Mouse (Mus musculus): ENCODE results near the gene Apoe.

Gene Apoe

DNA sequence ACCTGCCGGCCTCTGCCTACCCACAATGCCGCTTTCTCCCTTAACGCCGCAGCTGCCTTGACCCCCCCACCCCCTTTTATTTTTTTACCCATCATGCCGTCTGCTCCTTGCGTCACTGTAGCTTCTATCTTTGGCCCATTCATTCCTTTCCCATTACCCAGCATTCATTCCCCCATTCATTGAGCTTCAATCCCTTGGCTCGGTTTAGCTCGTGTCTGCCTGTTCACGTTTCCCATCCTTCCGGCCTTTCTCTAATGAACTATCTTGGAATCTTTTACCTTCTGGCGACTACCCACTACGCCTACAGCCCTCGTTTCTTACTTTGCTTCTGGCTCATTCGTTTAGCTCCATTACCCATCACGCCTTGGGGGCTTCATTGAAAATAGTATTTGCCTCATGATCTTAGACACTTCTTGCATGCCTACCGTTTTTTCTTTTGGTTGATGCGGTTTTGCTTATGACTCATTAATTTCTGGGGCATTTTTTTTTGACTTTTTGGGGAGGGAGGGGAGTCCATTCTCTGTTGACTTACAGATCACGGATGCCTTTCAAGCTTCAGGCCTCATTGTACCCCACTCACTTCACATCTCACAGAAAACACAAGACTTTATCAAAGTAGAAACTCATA lies 17.2 kb upstream of the Apoe start:
- no peak for DNase-seq (ENCODE audit: low read depth)

DNA sequence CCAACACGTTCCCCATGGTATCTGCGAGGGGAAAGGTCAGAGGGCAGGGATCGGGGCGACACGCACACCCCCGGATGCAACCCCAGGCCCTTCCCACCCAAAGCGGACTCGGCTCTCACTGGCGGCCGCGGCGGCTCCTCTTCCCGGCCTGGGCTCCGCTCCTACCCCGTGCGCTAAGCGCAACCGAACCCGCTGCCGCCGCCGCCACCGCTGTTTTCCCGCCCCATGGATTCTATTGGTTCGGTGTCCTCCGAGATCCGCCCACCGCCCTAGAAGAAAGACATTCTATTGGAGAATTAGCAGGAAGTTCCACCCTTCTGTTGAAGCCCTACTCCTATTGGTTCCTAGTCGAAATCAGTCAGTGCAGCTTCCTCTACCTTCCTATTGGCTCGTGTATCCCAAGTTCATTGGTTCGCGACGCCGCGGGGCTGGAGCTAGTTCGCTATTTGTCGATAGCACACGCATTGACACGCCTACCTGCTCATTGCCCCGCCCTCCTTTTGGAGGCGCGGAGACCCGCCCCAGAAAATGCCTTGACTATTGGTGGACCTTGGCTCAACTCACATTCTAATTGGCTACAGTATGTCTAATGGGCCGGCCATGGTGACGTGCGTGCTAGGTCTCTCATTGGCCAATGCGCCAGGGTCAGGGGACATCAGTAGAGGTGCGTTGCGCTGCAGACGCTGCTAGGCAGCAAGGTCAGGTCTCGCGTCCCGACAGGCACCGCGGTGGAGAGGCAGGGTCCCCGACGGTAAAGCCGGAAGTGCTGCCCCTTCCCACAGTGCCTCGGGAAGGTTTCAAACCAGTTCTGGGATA lies 16.5 kb upstream of the Apoe start, which contains the start of gene Tomm40:
TSS of gene Tomm40 (minus strand) at position 200 of the 816 bp plus-strand sequence.
- DNase-seq (ENCODE audit: low read depth), result peak; percentile 100

DNA sequence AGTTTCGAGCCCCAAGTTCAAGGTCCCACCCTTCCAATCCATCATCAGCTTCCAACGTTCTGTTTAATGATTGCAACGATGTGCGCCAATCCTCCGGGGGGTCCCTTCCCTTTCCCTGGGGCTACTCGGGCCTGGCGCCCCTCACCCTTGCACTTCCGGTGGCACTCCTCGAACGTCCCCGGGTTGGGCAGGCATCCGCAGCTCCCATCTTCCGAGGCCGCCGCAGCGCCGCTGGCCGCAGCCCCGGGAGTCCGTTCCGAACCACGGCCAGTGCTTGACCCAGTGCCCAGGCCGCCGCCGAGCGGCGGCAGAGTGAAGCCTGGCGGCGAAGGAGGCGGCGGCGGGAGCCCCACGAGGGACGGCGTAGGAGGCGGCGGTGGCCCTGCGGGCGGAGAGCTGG lies 15.8 kb upstream of the Apoe start:
- DNase-seq (ENCODE audit: low read depth), result no peak

DNA sequence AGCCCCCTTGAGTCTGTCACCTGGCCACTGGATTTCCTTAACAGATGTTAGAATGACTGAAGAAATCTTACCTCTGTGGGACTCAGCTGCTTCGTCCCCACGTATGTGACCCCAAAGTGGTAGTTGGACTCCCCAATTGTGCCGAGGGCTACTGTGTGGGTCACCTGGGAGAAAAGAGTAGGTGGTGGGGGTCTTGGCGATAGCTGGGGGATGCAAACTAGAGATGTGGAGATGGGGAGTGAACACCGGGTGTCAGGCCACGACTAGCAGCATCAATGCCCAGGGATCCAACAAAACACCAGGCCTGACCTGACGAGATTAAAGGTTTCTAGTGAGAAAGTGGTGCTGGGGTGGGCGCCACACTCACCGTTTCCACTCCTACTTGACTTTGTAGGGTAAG lies 14.6 kb upstream of the Apoe start:
- no peak for DNase-seq (ENCODE audit: low read depth)

DNA sequence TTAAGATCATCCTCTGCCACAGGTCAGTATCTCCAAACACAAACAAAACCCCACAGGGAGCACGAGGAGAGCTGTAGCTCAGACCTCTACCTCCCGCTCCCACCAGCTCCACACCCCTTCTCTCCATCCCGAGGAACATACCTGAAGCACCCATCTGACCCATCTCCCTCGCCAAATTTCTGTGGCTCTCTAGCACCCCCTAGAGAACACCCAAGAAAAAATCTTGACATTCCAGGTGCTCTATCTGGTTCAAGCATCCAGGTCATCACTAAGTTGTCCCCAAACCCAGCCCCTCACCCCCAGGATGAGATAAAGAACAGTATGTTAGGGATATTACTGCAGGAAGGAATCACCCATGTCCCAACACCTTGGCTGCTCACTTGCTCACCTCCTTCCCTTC lies 14.2 kb upstream of the Apoe start:
- DNase-seq (ENCODE audit: low read depth), result peak; percentile 65

DNA sequence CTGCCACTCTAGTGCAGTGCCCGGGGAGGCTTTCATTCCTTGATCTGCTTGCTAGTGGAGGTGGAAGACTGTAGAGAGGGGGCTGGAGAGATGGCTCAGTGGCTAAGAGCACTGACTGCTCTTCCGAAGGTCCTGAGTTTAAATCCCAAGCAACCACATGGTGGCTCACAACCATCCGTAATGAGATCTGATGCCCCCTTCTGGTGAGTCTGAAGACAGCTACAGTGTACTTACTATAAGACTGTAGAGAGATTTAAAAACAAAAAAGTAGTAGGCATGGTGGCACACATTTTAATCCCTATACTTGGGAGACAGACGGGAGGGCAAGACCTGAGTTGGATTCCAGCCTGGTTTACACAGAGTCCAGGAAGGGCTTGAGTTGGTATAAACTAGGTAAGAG lies 13.4 kb upstream of the Apoe start:
- no peak for DNase-seq (ENCODE audit: low read depth)

DNA sequence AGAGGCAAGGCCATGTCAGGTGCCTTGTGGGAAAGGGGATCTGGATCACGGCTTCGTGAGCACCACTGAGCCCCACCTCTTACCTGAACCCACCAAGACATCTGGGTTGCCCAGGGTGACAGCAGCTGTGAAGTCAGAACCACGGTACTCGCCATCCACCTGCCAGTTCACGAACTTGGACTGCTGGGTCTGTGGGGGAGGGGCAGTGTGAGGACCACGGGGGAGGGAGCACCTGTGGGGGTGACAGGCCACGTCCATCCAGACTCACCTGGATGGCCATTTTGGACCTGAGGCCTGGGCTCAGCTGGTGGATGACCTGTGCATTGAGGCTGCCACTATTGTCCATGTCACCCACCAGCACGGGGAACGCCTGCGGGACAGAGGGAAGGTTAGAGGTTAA lies 11.7 kb upstream of the Apoe start:
- DNase-seq (ENCODE audit: low read depth), result no peak

DNA sequence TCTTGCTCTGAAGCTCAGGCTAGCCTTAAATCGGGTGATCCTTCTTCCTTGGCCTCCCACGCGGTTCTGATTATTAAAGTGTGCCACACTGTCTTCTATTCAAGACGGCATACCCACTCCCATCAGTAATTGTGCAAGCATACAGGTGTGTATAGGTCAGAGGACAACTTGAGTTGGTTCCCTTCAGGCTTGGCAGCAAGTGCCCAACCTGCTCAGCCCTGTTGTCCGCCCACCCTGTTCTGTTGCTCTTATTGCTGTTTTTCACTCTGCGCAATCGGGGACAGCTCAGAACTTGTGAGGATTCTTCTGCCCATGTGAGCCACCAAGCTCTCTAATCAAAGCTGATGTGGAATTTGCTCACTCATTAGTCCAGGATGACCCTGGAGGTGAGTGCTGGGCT lies 6.3 kb upstream of the Apoe start:
- DNase-seq (ENCODE audit: low read depth), result no peak

DNA sequence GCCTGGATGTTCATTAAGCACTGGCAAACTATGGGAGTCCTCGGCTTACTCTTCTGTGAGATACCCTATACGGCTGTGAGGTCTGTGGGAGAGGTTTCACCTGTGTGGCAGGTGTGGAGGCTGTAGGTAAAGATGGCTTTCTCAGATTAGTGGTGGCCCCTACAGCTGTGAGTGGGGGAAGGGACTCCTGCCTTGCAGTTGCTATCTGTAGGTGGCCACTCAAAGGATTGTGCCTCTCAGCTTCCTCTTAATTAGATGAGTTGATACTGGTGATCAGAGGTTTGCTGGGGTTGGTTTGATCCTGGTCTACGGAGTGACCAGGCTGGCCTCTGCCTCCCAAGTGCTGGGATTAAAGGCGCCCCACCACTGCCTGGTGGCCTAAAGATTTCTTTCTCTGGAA lies 5.5 kb upstream of the Apoe start:
- no peak for DNase-seq (ENCODE audit: low read depth)

DNA sequence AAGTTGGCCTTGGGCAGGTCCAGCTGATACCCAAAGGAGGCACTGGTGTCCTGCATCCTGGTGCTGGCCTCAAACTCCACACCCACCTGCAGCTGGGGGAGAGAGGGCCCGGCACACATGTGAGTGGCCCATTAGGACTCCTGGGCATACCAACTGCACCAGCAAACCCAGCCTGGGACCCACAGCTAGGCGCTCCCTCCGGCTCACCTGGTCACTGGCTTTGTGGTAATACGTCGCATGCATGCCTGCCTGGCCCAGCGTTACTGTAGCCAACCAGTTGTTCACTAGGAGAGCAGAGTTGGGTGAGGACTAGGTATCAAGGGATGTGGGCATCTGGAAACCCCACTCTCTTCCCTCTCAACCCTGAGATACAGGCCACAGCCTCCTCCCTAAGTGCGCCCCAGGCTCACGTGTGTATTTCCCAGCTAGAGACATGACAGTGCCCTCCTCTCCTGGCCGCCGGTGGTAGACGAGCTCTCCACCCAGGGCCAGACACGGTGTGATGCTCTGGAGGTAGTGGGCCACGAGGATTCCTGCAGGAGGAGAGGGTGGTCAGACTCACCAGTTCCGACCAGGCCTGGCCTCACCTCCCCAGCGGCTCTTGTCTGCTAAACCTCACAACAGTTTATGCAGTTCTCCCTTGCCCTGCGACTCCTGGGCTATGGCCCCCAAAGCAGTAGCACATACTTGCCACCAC lies 4.0 kb upstream of the Apoe start:
- no peak for DNase-seq (ENCODE audit: low read depth)

DNA sequence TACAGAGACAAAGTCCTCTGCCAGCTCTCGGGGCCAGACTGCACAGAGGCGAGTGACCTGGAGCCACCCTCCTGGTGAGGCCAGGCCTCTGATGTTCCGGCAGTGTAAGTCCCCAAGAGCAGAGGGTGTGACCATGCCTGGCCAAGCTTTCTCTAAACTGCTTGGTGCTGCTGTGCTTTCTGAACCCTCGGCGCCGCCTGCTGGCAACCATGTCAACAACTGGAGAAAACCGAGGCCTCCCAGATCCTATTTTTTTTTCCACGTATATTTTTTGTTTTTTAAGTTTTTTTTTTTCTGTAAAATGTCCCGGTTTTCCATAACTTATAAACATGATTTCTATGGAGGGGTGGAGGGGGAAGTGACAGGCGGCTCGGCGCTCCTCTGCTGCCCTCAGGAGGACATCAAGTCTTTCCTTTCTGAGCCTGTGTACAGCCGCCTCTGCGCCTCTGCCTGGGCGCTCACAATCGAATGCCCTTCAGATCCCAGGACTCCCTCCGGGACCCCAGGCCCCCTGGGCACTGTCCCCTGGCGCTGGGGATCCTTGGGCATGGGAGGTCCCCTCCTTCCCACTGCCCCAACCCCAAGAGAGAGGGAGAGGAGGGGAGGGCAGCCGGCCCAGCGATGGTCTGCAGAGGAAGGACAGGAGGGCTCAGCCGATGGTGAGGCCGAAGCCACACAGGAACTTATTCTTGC lies 2.2 kb upstream of the Apoe start:
- peak; percentile 51 for DNase-seq (ENCODE audit: low read depth)

DNA sequence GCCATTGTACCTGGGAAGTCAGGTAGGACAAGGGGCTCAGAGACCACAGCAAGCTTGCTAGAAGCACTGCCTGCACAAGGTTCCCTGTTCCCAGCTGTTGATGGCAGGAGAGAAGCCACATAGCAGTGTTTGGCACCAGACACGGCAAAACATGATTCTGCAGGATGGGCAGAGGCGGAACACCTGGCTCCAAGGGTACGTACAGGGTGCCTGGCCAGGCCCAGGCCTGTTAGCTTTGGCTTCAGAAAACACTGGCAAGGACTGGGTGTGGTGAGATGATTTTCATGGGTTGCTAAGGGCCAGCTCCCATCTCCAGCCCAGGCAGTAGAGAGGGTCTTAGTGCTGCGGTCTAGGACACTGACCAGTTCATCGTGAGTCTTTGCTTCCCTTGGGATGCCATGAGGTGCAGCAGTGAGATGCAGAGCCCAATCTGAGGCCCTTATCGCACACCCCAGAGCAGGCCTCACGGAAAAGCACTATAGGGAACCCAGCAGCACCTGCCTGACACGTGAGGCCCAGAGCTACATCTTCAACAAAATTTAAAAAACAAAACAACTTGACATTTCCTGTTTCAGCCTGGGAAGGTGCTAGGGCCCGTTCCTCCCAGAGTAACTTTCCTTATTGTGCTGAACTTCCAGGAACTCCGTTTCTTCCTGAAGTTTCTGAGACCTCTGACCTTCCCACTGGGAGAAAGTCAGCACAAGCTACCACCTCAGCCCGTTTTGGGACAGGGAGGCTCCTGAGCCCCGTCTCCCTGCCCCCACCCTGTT lies 1.5 kb upstream of the Apoe start:
- DNase-seq (ENCODE audit: low read depth), result no peak

DNA sequence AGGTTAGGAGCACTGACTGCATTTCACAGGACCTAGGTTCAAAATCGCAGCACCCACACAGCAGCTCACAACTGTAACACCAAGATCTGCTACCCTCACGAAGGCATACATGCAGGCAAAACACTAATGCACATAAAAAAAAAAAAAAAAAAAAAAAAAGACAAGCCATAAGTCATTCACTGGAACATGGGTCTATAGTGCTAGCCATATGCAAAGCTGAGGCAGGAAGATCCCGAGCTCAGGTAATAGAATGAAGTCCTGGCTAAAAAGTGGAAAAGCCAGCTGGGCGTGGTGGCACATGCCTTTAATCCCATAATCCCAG lies 800 bp upstream of the Apoe start:
- DNase-seq (ENCODE audit: low read depth), result no peak

DNA sequence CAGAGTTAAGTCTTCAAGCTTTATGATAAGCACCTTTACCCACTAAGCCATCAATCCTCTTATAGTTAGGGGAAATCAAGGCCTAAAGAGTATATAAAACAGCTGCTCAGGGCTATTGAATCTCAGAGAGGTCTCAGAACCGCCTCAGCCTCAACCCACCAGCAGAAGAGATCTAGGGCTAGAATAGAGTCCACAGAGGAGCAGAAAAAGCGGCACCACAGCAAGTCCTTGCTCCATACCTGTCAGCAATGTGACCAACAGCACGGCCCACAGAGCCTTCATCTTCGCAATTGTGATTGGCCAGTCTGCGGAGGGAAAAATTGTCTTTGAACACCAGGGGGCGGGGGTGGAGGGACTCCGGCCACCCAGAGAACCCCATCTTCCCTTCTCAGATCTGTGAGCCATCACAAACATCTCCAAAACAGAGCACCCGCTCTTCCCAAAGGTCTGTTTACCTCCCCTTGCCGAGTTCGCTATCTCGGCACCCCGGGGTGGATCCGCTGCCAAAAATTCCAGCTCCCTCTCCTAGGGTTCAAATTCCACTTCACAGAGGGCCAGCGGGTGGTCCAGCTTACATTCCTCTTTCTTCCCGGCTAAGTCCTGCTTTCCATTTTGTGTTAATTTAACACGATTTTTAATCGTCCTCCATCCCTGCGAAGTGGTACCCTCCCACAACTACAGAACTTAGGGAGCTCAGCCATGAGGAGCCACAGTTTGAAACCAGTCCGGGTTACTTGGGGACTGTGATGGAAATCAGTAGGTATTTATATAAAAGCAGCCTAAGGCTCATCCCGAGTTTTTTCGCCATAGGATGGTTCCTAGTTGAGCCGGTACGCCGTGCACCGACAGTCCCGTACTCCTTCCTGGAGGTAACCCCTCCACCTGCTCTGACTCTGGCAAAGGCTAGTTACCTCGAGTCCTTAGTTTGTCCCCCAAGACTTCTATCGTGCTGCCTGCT lies 760 bp downstream of the Apoe start:
- no peak for DNase-seq (ENCODE audit: low read depth)

DNA sequence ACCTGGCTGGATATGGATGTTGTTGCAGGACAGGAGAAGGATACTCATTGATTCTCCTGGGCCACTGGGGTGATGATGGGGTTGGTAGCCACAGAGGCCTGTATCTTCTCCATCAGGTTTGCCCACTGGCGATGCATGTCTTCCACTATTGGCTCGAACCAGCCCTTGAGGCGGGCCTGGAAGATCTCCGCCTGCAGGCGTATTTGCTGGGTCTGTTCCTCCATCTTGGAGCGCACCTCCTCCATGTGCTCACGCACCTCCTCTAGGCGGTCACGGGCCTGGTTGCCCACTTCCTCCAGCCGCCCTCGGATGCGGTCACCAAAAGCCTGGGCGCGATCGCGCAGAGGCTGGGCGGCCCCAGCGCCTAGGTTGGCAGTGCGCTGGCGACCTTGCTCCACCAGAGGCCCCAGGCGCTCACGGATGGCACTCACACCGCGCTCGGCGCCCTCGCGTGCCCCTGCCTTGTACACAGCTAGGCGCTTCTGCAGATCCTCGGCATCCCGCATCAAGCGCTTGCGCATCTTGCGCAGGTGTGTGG lies 2.6 kb downstream of the Apoe start:
- DNase-seq (ENCODE audit: low read depth), result no peak

DNA sequence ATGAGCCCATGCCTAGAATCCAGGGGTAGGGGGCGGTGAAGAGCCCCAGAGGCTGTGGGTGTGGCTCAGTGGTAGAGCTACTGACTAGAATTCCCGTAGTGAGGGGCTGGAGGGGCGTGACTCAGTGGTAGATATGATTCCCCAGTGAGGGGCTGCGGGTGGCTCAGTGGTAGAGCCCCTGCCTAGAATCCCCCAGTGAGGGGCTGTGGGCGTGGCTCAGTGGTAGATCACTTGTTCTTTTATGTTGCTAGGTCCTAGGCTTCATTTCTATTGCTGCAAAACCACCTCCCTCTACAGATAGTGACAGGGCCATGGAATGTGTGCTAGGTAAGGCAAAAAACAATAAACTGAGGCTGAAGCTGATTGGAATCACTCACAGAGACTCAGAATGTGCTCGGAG lies 3.1 kb downstream of the Apoe start:
- no peak for DNase-seq (ENCODE audit: low read depth)

DNA sequence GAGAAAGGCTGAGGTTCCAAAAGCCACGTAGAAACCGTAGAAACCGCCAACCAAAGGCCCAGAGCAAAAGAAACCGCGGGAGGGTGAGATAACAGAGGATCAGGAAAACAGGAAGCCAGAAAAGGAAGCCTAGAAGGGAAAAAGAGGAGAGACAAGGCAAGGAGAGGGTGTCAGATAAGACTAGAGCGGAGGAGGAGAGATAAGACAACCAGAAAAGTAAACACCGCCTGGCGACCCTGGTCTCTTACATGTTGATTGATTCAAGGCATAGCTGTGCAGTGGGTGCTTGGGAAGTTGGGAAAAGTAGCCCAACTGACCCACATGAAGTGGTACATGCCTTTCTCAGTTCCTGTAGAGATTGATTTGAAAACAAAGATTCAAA lies 3.8 kb downstream of the Apoe start:
- no peak for DNase-seq (ENCODE audit: low read depth)

DNA sequence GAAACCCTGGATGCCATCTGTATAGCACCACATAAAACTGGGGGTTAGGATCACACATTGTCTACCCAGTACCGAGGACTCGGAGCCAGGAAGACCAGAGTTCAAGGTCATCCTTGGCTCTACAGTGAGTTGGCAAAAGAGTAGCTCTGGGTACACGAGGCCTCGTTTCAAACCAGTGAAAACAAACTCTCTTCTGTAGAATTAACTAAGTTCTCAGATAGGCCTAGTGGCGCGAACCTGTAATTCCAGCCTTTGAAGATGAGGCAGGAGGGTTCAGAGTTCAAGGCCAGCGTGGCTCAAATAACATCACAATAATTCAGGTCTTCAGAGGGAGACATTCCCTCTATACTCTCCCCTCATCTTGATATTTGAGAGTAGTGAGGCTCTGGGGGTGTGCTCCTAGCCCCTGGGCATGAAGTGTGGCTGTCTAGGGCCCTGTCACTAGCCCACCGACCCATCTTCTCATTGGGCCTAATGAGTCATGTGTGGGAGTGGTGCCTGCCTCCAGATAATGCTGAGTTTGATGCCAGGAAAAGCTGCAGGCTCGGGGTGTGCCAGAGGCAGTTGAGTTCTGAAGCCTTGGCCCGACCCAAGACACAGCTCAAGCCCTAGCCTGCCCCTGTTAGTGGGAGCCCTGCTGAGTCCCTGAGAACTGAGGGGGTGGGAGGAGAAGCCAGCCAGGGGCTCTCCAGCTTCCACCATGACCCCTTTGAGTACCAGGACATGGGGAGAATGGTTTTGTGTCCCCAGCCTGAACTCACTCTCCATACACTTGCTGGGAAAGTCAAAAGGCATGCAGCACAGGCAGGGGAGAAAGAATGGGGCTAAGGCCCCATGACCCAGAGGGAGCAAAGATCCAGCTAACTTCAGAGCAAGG lies 4.4 kb downstream of the Apoe start:
- DNase-seq (ENCODE audit: low read depth), result no peak

DNA sequence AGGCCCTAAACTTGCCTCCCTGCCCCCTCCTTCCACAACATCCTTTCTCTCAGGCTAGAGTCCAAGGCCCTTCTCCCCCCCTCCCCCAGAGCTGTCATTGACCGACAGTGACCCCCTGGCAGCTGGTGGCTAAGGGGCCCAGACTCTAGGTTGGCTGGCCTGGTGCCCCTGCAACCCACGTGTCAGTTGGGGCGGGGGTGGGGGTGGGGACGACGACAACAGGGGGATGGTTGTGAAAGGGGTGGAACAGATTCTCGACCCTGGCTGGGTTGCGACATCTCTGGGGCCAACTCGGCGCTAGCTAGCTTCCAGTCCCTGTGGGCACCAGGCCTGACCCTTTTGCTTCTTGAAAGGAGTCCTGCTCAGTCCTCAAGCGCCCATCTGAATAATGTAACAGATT lies 5.6 kb downstream of the Apoe start:
- DNase-seq (ENCODE audit: low read depth), result no peak

Data from naive thymus-derived CD4-positive, alpha-beta T cell, adult 2 months (primary cell).